In the genomic region with DNA sequence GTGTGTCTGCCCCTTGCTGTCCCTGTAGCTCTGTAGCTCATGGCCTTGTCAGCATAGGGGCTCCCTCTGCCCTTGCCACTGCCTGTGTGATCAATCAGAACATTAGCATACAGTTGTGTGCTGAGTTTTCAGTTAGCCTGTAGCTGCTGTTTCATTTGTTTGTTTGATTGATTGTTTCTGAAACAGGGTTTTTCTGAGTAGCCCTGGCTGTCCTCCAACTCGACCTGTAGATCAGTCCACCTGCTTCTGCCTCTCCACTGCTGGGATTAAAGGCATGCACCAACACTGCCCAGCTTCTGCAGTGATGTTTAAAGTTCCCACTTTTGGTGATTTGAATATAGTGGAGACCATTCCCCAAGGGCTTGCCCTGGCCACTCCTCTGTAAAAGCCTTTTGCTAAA, we compare ENCODE assay signal across 25 mouse cellular contexts.
A peak's percentile ranks its signal among the peaks of the same experiment; 100 is the strongest.
DNase-seq lines count a peak whose midpoint lies in the region; ATAC-seq lines count a peak whose summit lies in the region.
"Had no signal": no experiment of that assay in that cellular context is flagged by ENCODE, and none has a peak within 500 bp of the region (broad histone marks: within the 10 kb centered on the region; RNA-seq: fewer than 3 reads in every experiment).

No protein-coding gene starts in this region.

- H3K4me1 ChIP-seq in midbrain, embryonic 10.5 days = peaks cover 3% of the 10 kb centered on the region; the same call in 1 of the 2 replicates
- H3K4me1 ChIP-seq in midbrain, embryonic 14.5 days (ENCODE audit: control insufficient read depth, insufficient read depth, low read length) = 0 out of 2 replicates have a peak, but pooled peaks cover 1% of the 10 kb centered on the region
- H3K4me1 ChIP-seq in liver, embryonic 11.5 days (replicated peaks; ENCODE audit: control insufficient read depth, insufficient read depth, low read length) = no peaks in the 10 kb centered on the region
- H3K4me1 ChIP-seq in liver, embryonic 15.5 days (replicated peaks) = peaks cover 16% of the 10 kb centered on the region
- H3K4me1 ChIP-seq in kidney, embryonic 14.5 days (ENCODE audit: control insufficient read depth, insufficient read depth, low read length) = no peaks in the 10 kb centered on the region
- H3K4me1 ChIP-seq: embryonic facial prominence, embryonic 12.5 days had no signal

- no peak for ATAC-seq in midbrain, embryonic 14.5 days (ENCODE audit: low FRiP score, low TSS enrichment)
- no peak for ATAC-seq in liver, embryonic 11.5 days (replicated peaks; ENCODE audit: low FRiP score)
- ATAC-seq in liver, embryonic 15.5 days (ENCODE audit: insufficient read depth) = 0 out of 2 replicates have a peak, but pooled peaks have one; percentile 7
- no peak for ATAC-seq in kidney, embryonic 14.5 days (ENCODE audit: low FRiP score, low TSS enrichment)
- ATAC-seq: forebrain, embryonic 14.5 days; forebrain, postnatal 0 days; hindbrain, embryonic 16.5 days had no signal

- DNase-seq in midbrain, embryonic 10.5 days (ENCODE audit: low spot score) = peak; percentile 10
- no peak for DNase-seq in midbrain, embryonic 14.5 days
- DNase-seq in liver, embryonic 11.5 days (ENCODE audit: low spot score) = peak; percentile 28
- DNase-seq in Muller cell, postnatal 12 days (ENCODE audit: inconsistent ontology term) = no peak
- no peak for DNase-seq in layer of hippocampus, postnatal 14 days (ENCODE audit: low spot score in 2 of 2)
- DNase-seq: adrenal gland, adult 2 months; adrenal gland, postnatal 25 days; B cell, adult 2 months; cerebellum, adult 11-12 months; cerebellum, adult 8-10 months; cerebellum, postnatal 14 days; forebrain, postnatal 0 days; gastrocnemius, adult 2 months; gastrocnemius, postnatal 14 days; heart, adult 11 months had no signal

- 74% methylated on average over 1 of the region's 1 CpGs for WGBS in midbrain, embryonic 10.5 days
- 59% methylated on average over 1 of the region's 1 CpGs for WGBS in midbrain, embryonic 14.5 days
- 40% methylated on average over 1 of the region's 1 CpGs for WGBS in liver, embryonic 11.5 days
- WGBS in liver, embryonic 15.5 days (ENCODE audit: insufficient replicate concordance) = 34% methylated on average over 1 of the region's 1 CpGs
- WGBS in kidney, embryonic 14.5 days = 46% methylated on average over 1 of the region's 1 CpGs

- no peak overlapping the region for H3K4me2 ChIP-seq in midbrain, embryonic 14.5 days (ENCODE audit: low read length)
- H3K4me2 ChIP-seq in liver, embryonic 11.5 days = no peak overlapping the region
- H3K4me2 ChIP-seq in liver, embryonic 15.5 days = no peak overlapping the region
- H3K4me2 ChIP-seq in kidney, embryonic 14.5 days (replicated peaks; ENCODE audit: low read depth, low read length) = no peak overlapping the region
- H3K4me2 ChIP-seq: embryonic facial prominence, embryonic 12.5 days; embryonic facial prominence, embryonic 15.5 days; heart, embryonic 11.5 days; hindbrain, embryonic 13.5 days had no signal

- H3K36me3 ChIP-seq in midbrain, embryonic 10.5 days = no peaks in the 10 kb centered on the region
- H3K36me3 ChIP-seq in midbrain, embryonic 14.5 days (ENCODE audit: control insufficient read depth, insufficient read depth, low read length) = no peaks in the 10 kb centered on the region
- H3K36me3 ChIP-seq in liver, embryonic 11.5 days (ENCODE audit: control insufficient read depth, insufficient read depth, low read length) = no peaks in the 10 kb centered on the region
- H3K36me3 ChIP-seq in liver, embryonic 15.5 days (replicated peaks) = no peaks in the 10 kb centered on the region
- no peaks in the 10 kb centered on the region for H3K36me3 ChIP-seq in kidney, embryonic 14.5 days (ENCODE audit: control insufficient read depth, insufficient read depth, low read length)
- H3K36me3 ChIP-seq: embryonic facial prominence, embryonic 12.5 days; embryonic facial prominence, embryonic 15.5 days; G1E; hindbrain, embryonic 13.5 days had no signal

- H3K27me3 ChIP-seq in midbrain, embryonic 10.5 days (ENCODE audit: low read depth, poor library complexity, severe bottlenecking) = no peaks in the 10 kb centered on the region
- H3K27me3 ChIP-seq in midbrain, embryonic 14.5 days (ENCODE audit: control insufficient read depth, insufficient read depth, low read length) = no peaks in the 10 kb centered on the region
- no peaks in the 10 kb centered on the region for H3K27me3 ChIP-seq in liver, embryonic 11.5 days (replicated peaks; ENCODE audit: control insufficient read depth, insufficient read depth, low read length)
- no peaks in the 10 kb centered on the region for H3K27me3 ChIP-seq in liver, embryonic 15.5 days
- H3K27me3 ChIP-seq in kidney, embryonic 14.5 days (ENCODE audit: control insufficient read depth, insufficient read depth, low read length) = no peaks in the 10 kb centered on the region
- H3K27me3 ChIP-seq: CH12.LX; embryonic facial prominence, embryonic 12.5 days; embryonic facial prominence, embryonic 15.5 days; hindbrain, embryonic 13.5 days had no signal

- H3K27ac ChIP-seq in midbrain, embryonic 10.5 days (replicated peaks) = no peak overlapping the region
- H3K27ac ChIP-seq in midbrain, embryonic 14.5 days (replicated peaks; ENCODE audit: low read depth, low read length) = no peak overlapping the region
- H3K27ac ChIP-seq in liver, embryonic 11.5 days (ENCODE audit: low read depth, low read length) = peak overlapping the region; percentile 64
- H3K27ac ChIP-seq in liver, embryonic 15.5 days (replicated peaks) = peak overlapping the region; percentile 67
- no peak overlapping the region for H3K27ac ChIP-seq in kidney, embryonic 14.5 days (ENCODE audit: low read depth, low read length)
- H3K27ac ChIP-seq: embryonic facial prominence, embryonic 12.5 days; embryonic facial prominence, embryonic 15.5 days; gastrocnemius, adult 2 months; hindbrain, embryonic 13.5 days had no signal

- H3K9ac ChIP-seq in midbrain, embryonic 14.5 days (replicated peaks; ENCODE audit: low read length) = no peak overlapping the region
- H3K9ac ChIP-seq in liver, embryonic 11.5 days (ENCODE audit: low read depth, low read length) = no peak overlapping the region
- no peak overlapping the region for H3K9ac ChIP-seq in liver, embryonic 15.5 days
- no peak overlapping the region for H3K9ac ChIP-seq in kidney, embryonic 14.5 days (ENCODE audit: low read depth, low read length)
- H3K9ac ChIP-seq: embryonic facial prominence, embryonic 12.5 days; embryonic facial prominence, embryonic 15.5 days; forebrain, postnatal 0 days; hindbrain, embryonic 13.5 days had no signal

- no peak overlapping the region for H3K4me3 ChIP-seq in midbrain, embryonic 10.5 days
- H3K4me3 ChIP-seq in midbrain, embryonic 14.5 days (replicated peaks; ENCODE audit: low read depth, low read length) = no peak overlapping the region
- no peak overlapping the region for H3K4me3 ChIP-seq in liver, embryonic 11.5 days (ENCODE audit: low read depth, low read length)
- H3K4me3 ChIP-seq in liver, embryonic 15.5 days (replicated peaks) = no peak overlapping the region
- no peak overlapping the region for H3K4me3 ChIP-seq in kidney, embryonic 14.5 days (ENCODE audit: low read length)
- H3K4me3 ChIP-seq: embryonic facial prominence, embryonic 12.5 days; embryonic facial prominence, embryonic 15.5 days; gastrocnemius, adult 2 months; hindbrain, embryonic 13.5 days had no signal

- no peaks in the 10 kb centered on the region for H3K9me3 ChIP-seq in midbrain, embryonic 10.5 days (replicated peaks)
- H3K9me3 ChIP-seq in midbrain, embryonic 14.5 days (ENCODE audit: control insufficient read depth, low read length) = no peaks in the 10 kb centered on the region
- H3K9me3 ChIP-seq in liver, embryonic 11.5 days (ENCODE audit: control insufficient read depth, low read length) = no peaks in the 10 kb centered on the region
- no peaks in the 10 kb centered on the region for H3K9me3 ChIP-seq in liver, embryonic 15.5 days (replicated peaks)
- H3K9me3 ChIP-seq in kidney, embryonic 14.5 days (ENCODE audit: control insufficient read depth, low read length) = no peaks in the 10 kb centered on the region
- H3K9me3 ChIP-seq: embryonic facial prominence, embryonic 12.5 days; embryonic facial prominence, embryonic 15.5 days; G1E; hindbrain, embryonic 13.5 days had no signal

Comparison
In these comparisons a context has a peak if more than half of its experiments do, and no peak if none do; other contexts are left out.
1. DNase-seq: peak in midbrain, embryonic 10.5 days (single experiment) and liver, embryonic 11.5 days (single experiment); none in midbrain, embryonic 14.5 days (single experiment), Muller cell, postnatal 12 days (single experiment) and layer of hippocampus, postnatal 14 days (0 of 2).
2. H3K27ac ChIP-seq: peak in liver, embryonic 11.5 days (single experiment) and liver, embryonic 15.5 days (single experiment); none in midbrain, embryonic 10.5 days (single experiment), midbrain, embryonic 14.5 days (single experiment) and kidney, embryonic 14.5 days (single experiment).